Mouse (Mus musculus): ENCODE results near the gene Ggact.

- no peak for TF ChIP-seq CTCF (IDR thresholded peaks at IDR 0.05; ENCODE audit: extremely low read depth, insufficient read length, insufficient replicate concordance, low read depth, low read length)
- TF ChIP-seq POLR2A (IDR thresholded peaks at IDR 0.05; ENCODE audit: low read depth, low read length) = no peak
Observed at GRCm38 (mm10) chr14:122885893-122886292, 27.7 kb downstream of the Ggact start.
